Mouse (Mus musculus) liver, embryonic 14.5 days (tissue): ENCODE data around the gene Bin2.

Source experiments
- CTCF ChIP-seq: IDR thresholded peaks from 2 replicates; pipeline ENCODE4 v1.5.1; 2016; ENCODE audit warnings: antibody characterized with exemption, low read depth, control low read depth
- EP300 ChIP-seq: IDR thresholded peaks from 2 replicates; pipeline ENCODE4 v1.6.1; 2016; ENCODE audit warnings: antibody characterized with exemption, low read depth

DNA sequence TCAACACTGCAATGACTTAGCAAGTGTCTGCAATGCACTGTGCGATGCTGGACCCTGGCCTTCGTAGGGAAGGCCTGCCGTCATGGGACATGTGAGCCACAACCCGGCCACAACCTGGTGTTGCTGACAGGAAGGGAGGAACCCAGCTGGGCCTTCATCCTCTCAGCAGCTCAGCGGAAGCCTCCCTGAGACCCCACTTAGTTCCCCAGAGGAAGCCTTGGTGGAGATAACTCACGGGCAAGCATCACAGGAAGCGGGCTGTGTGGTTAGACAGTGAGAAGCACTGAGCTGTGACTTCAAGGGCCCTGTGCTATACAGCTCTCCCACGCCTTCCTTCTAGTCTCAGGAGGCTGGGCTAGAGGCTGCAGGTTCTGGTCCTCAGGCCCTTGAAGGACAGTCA, 36.9 kb upstream of the Bin2 start:
- TF ChIP-seq CTCF (no peak), EP300 (no peak)
